Mouse (Mus musculus): Measurements from ENCODE around the gene Arrb1. TPM values are rescaled to one million over a fixed set of nuclear protein-coding genes. Genes with fewer than 3 reads are reported as not detected.
A peak's percentile ranks its signal among the peaks of the same experiment; 100 is the strongest.

Arrb1 gene
- polyA plus RNA-seq, 2 experiments: 3.5 to 26.3 TPM

DNA sequence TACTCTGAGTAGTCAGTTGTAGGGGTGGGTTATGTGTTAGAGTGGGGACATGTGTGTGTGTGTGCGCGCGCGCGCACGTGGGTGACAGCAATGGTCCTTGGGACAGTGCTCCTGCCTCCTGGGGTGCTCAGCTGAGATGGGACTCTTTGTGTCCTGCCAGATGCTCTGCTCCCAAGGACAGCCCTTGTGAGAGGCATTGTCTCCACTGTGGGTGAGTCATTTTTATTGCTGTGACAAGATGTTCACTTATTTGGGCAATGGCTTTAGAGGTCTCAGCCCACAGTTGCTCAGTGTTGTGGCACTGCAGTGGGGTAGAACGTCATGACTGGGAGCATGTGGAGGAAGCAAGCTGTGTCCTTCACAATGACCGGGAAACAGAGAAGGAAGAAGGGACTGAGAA lies 50.7 kb downstream of the Arrb1 start:
- Histone ChIP-seq H3K4me1 (ENCODE audit: control insufficient read depth, insufficient read depth, low read length) (no peaks in the 10 kb centered on the region), H3K9ac (ENCODE audit: low read depth, low read length, severe bottlenecking) (no peak overlapping the region), H3K36me3 (ENCODE audit: control insufficient read depth, insufficient read depth, low read length) (peaks cover 13% of the 10 kb centered on the region; the same call in 1 of the 2 replicates), H3K4me3 (replicated peaks; ENCODE audit: low read length) (no peak overlapping the region), H3K9me3 (ENCODE audit: control insufficient read depth, low read length) (no peaks in the 10 kb centered on the region), H3K27me3 (ENCODE audit: control insufficient read depth, insufficient read depth, low read length) (no peaks in the 10 kb centered on the region), H3K4me2 (replicated peaks; ENCODE audit: low read depth, low read length, severe bottlenecking) (no peak overlapping the region), H3K27ac (replicated peaks; ENCODE audit: low read depth, low read length) (no peak overlapping the region)
- WGBS: 92% methylated on average over 8 of the region's 8 CpGs
- no peak for TF ChIP-seq POLR2A (IDR thresholded peaks at IDR 0.05; ENCODE audit: borderline replicate concordance, extremely low read depth, insufficient read depth, insufficient read length)
- no peak for DNase-seq (ENCODE audit: low spot score)
- no peak for ATAC-seq (ENCODE audit: low FRiP score, low read depth)

DNA sequence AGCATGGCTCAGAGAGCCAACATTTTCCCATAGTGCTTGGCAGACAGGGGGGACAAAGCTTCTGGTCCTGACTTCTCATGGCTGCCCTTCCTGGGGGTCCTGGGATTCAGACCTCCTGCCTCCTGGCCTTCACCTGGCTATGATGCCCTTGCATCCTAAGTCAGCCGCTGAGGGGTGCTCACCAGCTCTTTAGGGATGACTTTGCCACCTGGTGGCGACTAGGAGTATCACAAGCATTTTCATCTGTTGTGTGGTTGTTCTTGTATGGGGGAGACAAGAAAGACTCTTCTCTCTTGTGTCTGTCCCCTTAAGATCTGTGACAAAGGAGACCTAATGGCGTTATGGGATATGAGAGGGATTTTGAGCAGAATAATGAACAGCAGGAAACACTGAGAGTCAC lies 54.8 kb downstream of the Arrb1 start:
- H3K4me3 ChIP-seq (replicated peaks; ENCODE audit: low read length): no peak overlapping the region
- no peak overlapping the region for H3K4me2 ChIP-seq (replicated peaks; ENCODE audit: low read depth, low read length, severe bottlenecking)
- ATAC-seq (ENCODE audit: low FRiP score, low read depth): no peak
- 13% methylated on average over 3 of the region's 3 CpGs for WGBS
- H3K27ac ChIP-seq (replicated peaks; ENCODE audit: low read depth, low read length): no peak overlapping the region
- DNase-seq (ENCODE audit: low spot score): peak; percentile 69
- H3K36me3 ChIP-seq (ENCODE audit: control insufficient read depth, insufficient read depth, low read length): peaks cover 11% of the 10 kb centered on the region; the same call in 1 of the 2 replicates
- no peak overlapping the region for H3K9ac ChIP-seq (ENCODE audit: low read depth, low read length, severe bottlenecking)
- no peaks in the 10 kb centered on the region for H3K9me3 ChIP-seq (ENCODE audit: control insufficient read depth, low read length)
- H3K4me1 ChIP-seq (ENCODE audit: control insufficient read depth, insufficient read depth, low read length): no peaks in the 10 kb centered on the region
- no peak for TF ChIP-seq POLR2A (IDR thresholded peaks at IDR 0.05; ENCODE audit: borderline replicate concordance, extremely low read depth, insufficient read depth, insufficient read length)
- no peaks in the 10 kb centered on the region for H3K27me3 ChIP-seq (ENCODE audit: control insufficient read depth, insufficient read depth, low read length)

DNA sequence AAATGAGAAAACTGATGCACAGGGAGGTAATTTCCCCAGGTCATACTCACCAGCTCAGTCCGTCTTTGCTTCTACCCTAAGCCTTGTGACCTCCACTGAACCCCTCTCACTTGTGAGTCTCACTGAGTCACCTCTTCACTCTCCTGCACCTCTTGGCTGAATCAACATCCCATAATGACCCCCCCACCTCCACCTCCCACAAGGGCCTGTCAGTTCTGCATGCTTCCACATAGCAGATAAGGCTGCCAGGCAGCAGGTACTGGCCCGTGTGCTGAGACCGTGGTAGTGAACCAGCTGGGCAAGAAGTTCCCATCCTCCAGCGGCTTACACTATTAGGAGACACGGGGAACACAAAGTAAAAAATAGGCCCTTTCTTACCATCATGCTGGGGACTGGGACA lies 55.4 kb downstream of the Arrb1 start:
- H3K9me3 ChIP-seq (ENCODE audit: control insufficient read depth, low read length): no peaks in the 10 kb centered on the region
- no peaks in the 10 kb centered on the region for H3K4me1 ChIP-seq (ENCODE audit: control insufficient read depth, insufficient read depth, low read length)
- H3K4me3 ChIP-seq (replicated peaks; ENCODE audit: low read length): no peak overlapping the region
- H3K27me3 ChIP-seq (ENCODE audit: control insufficient read depth, insufficient read depth, low read length): no peaks in the 10 kb centered on the region
- 92% methylated on average over 5 of the region's 5 CpGs for WGBS
- TF ChIP-seq POLR2A (IDR thresholded peaks at IDR 0.05; ENCODE audit: borderline replicate concordance, extremely low read depth, insufficient read depth, insufficient read length): no peak
- DNase-seq (ENCODE audit: low spot score) (no peak), ATAC-seq (ENCODE audit: low FRiP score, low read depth) (no peak)
- no peak overlapping the region for H3K9ac ChIP-seq (ENCODE audit: low read depth, low read length, severe bottlenecking)
- no peak overlapping the region for H3K4me2 ChIP-seq (replicated peaks; ENCODE audit: low read depth, low read length, severe bottlenecking)
- no peak overlapping the region for H3K27ac ChIP-seq (replicated peaks; ENCODE audit: low read depth, low read length)
- peaks cover 12% of the 10 kb centered on the region for H3K36me3 ChIP-seq (ENCODE audit: control insufficient read depth, insufficient read depth, low read length)

DNA sequence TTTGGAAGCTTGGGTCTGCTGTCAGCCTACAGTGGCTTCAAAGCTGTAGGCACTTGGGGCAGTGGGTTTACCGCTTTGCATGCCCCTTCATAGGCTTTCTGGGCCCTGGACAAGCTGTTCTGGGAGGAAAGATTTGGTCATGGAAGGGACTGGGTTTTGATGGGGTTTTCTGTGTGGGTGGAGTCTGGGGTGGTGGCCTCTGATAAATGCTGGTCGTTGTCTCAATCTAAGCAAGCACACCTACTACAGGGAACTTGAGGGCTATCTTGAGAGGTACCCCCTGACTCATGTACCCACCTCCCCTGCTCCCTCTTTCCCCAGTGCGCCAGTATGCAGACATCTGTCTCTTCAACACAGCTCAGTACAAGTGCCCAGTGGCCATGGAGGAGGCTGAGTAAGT lies 57.4 kb downstream of the Arrb1 start:
- no peak overlapping the region for H3K4me3 ChIP-seq (replicated peaks; ENCODE audit: low read length)
- H3K4me2 ChIP-seq (replicated peaks; ENCODE audit: low read depth, low read length, severe bottlenecking): no peak overlapping the region
- H3K27ac ChIP-seq (replicated peaks; ENCODE audit: low read depth, low read length): no peak overlapping the region
- WGBS: 87% methylated on average over 3 of the region's 3 CpGs
- DNase-seq (ENCODE audit: low spot score) (no peak), ATAC-seq (ENCODE audit: low FRiP score, low read depth) (no peak)
- peaks cover 17% of the 10 kb centered on the region for H3K36me3 ChIP-seq (ENCODE audit: control insufficient read depth, insufficient read depth, low read length)
- no peaks in the 10 kb centered on the region for H3K27me3 ChIP-seq (ENCODE audit: control insufficient read depth, insufficient read depth, low read length)
- H3K4me1 ChIP-seq (ENCODE audit: control insufficient read depth, insufficient read depth, low read length): no peaks in the 10 kb centered on the region
- no peak overlapping the region for H3K9ac ChIP-seq (ENCODE audit: low read depth, low read length, severe bottlenecking)
- no peaks in the 10 kb centered on the region for H3K9me3 ChIP-seq (ENCODE audit: control insufficient read depth, low read length)
- no peak for TF ChIP-seq POLR2A (IDR thresholded peaks at IDR 0.05; ENCODE audit: borderline replicate concordance, extremely low read depth, insufficient read depth, insufficient read length)

DNA sequence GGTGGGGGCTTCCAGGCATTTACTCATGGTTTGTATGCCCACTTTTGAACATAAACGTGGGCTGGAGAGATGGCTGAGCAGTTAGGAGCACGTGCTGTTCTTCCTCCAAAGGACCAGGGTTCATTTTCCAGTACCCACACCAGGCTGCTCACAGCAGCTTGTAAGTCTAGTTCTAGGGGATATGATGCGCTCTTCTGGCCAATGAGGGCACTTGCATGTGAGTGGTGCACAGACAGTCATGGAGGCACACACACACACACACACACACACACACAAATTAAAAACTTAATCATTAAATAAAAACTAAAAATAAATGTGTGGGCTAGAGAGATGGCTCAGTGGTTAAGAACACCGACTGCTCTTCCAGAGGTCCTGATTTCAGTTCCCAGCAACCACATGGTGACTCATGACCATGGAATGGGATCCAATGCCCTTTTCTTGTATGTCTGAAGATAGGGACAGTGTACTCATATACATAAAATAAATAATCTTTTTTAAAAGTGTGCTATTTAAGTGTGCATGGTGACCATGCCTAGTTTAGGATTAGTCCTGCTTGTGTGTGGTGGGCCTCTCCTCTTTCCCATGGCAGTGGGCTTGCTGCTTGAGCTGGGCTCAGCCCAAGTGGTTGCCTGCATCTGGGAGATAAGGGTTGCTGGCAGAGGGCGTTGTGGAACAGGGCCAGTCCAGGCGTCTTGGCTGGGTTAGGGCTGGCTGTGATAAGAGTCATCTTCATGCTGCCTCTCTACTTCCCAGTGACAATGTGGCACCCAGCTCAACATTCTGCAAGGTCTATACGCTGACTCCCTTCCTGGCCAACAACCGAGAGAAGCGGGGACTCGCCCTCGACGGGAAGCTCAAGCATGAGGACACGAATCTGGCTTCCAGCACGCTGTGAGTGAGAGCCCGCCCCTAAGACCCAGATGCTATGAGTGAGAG lies 58.9 kb downstream of the Arrb1 start:
- Histone ChIP-seq H3K36me3 (ENCODE audit: control insufficient read depth, insufficient read depth, low read length) (peaks cover 10% of the 10 kb centered on the region), H3K27me3 (ENCODE audit: control insufficient read depth, insufficient read depth, low read length) (no peaks in the 10 kb centered on the region), H3K27ac (replicated peaks; ENCODE audit: low read depth, low read length) (no peak overlapping the region), H3K4me1 (ENCODE audit: control insufficient read depth, insufficient read depth, low read length) (no peaks in the 10 kb centered on the region), H3K9ac (ENCODE audit: low read depth, low read length, severe bottlenecking) (no peak overlapping the region), H3K9me3 (ENCODE audit: control insufficient read depth, low read length) (no peaks in the 10 kb centered on the region), H3K4me3 (replicated peaks; ENCODE audit: low read length) (no peak overlapping the region), H3K4me2 (replicated peaks; ENCODE audit: low read depth, low read length, severe bottlenecking) (no peak overlapping the region)
- 89% methylated on average over 15 of the region's 15 CpGs for WGBS
- no peak for TF ChIP-seq POLR2A (IDR thresholded peaks at IDR 0.05; ENCODE audit: borderline replicate concordance, extremely low read depth, insufficient read depth, insufficient read length)
- ATAC-seq (ENCODE audit: low FRiP score, low read depth) (no peak), DNase-seq (ENCODE audit: low spot score) (no peak)
